Mouse (Mus musculus) right cerebral cortex, postnatal 10 days (tissue): Measurements from ENCODE around the gene Gimap7.

ENCODE experiments used
- DNase-seq, 2 experiments: peaks; one replicate each; pipeline ENCODE4 v3.0.0; 2021; ENCODE audit warnings: low spot score in 2 of 2

Gimap7 gene

GRCm38 (mm10) chr6:48692962-48693361 is 25.5 kb upstream of the Gimap7 start:
- no peak for DNase-seq

DNA sequence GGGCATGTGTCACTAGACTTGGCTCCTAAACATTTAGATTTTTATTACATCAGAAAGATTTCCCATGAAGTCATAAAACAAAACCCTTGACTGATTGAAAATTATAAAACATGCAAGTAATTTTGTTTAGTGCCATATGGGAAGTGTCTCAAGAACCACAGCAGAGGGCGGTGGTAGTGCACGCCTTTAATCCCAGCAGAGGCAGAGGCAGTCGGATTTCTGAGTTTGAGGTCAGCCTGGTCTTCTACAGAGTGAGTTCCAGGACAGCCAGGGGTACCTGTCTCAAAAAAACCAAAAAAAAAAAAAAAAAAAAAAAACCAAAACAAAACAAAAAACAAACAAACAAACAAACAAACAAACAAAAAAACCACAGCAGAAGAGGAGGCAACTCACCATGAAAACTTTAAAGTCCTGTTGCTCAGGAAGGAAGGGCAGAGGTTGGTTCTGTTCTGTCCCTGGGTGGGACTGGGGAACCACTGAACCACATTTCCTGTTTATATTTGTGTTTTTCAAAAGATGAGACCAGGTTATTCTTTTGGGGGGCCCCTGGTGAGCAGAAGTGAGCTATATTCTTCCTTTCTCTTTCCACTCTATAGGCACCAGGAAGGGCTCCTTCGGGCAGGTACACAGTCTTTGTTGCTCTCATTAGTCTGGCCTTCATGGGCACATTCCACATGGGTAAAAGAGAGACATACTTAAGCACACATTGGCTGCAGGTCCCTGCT is 21.4 kb upstream of the Gimap7 start:
- no peak for DNase-seq

DNA sequence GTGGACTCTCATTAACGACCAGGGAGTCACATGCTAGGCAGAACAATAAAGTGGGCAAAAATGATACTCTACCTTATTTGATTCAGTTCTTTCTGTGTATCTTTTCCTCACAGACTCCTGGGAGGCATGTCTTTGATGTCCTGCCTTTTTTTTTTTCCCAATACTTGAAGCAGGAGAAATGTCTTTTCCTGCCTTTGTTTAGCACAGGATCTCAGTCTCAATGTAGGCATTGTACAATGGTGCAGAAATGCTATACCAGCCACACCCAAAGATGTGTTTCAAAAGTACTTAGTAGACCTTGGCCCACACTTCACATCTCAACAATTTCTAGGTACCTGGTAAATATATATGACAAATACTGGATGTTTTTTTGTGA is 20.9 kb upstream of the Gimap7 start:
- no peak for DNase-seq

DNA sequence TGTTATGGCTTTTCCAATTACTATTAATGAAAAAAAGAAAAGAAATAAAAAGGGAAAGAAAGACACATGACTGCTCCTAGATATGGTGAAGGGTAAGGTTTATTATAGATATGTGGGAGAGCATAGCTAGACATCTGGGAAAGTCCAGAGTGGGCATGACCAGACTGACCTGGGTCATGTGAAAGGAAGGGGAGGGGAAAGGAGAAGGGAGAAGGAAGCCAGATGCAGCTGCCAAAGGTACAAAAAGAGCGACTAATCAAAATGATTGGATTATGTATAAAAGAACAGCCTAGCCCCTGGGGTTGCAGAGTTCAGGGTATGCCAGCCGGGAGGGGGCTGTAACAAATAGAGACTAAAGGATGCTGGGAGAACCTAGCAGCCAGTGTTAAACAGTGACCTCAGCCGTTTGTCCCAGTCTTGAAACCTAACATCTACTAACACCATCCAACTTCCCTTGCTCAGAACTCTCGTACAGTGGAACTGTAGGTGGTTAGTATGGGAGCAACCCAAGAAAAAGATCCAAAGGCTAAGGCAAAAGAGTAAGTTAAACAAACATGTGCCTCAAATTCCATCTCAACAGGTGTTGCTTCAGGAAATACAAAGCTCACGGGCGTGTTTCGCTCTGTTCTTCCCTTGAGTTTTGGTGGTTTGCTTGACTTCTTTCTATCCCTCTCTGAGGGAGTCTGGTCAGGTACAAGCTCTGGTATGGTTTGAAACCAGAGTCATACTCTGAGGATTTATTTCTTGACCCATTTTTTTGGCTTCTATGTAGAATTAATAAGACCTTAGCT is 20.2 kb upstream of the Gimap7 start:
- DNase-seq = no peak

DNA sequence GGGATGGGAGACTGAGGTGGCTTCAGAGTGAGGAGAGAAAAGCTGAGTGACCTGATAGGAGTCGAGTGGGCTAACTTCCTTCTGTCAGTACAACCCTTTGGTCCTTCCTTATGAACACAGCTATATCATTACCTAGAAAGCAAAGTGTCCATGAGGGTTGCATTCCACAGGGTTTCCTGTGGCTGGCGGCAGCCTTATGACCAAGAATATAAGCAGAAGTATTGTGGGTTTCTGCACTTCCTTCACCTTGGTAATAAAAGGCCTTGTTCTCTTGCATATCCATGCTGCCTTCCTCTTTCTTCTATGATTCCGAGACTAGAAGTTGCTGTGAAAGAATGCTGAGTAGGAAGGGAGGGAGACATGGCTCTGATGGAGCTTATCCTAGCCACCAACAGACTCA is 19.5 kb upstream of the Gimap7 start:
- no peak for DNase-seq

GRCm38 (mm10) chr6:48700251-48701075 is 18.0 kb upstream of the Gimap7 start:
- DNase-seq = no peak

GRCm38 (mm10) chr6:48702146-48702545 is 16.3 kb upstream of the Gimap7 start:
- no peak for DNase-seq

GRCm38 (mm10) chr6:48702601-48703000 is 15.8 kb upstream of the Gimap7 start:
- DNase-seq = no peak

- no peak for DNase-seq
These were observed 14.3 kb upstream of the Gimap7 start for GRCm38 (mm10) chr6:48704146-48704545.

- no peak for DNase-seq
These were observed 12.3 kb upstream of the Gimap7 start for GRCm38 (mm10) chr6:48706130-48706529.

DNA sequence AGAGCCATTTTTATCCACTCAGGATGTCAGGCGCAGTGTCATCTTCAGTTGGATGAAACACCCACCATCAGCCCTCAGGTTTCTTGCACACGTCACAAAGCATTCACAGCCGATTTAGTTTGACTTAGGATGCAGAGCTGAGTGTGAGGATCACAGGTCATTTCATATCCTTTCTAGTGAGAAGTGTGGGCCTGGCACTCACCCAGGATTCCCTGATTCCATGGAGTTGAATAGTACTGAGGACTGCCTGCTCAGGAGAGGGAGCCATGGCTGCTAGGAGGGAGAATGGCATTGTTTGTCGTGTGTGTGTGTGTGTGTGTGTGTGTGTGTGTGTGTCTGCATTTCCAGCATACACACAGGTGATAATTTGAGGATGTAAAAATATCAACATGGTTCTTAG is 1.9 kb downstream of the Gimap7 start:
- peak in 1 of 2 experiments; percentile 25 for DNase-seq

- DNase-seq = no peak
These were observed 5.0 kb downstream of the Gimap7 start for GRCm38 (mm10) chr6:48723468-48723867.

- DNase-seq = peak; percentile 31 to 44
These were observed 7.1 kb downstream of the Gimap7 start for GRCm38 (mm10) chr6:48725476-48725875.

DNA sequence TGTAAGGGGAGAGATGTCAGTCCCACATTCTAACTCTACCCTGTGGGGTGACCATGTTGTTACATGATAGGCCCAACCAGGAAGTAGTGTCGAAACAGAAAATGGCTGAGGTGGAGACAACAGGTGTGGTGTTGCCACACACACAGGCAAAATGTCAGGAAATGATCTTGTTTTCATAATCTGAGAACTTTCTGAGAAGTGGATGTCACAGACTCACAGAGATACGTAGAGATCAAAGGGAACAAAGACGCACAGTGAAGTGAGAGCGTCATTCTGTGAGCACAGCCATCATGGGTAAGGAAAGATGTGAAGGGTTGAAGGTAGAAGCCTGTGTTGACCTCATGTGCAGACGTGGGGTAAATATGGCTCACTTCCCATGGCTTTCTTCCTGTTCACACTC is 9.3 kb downstream of the Gimap7 start:
- no peak for DNase-seq

DNA sequence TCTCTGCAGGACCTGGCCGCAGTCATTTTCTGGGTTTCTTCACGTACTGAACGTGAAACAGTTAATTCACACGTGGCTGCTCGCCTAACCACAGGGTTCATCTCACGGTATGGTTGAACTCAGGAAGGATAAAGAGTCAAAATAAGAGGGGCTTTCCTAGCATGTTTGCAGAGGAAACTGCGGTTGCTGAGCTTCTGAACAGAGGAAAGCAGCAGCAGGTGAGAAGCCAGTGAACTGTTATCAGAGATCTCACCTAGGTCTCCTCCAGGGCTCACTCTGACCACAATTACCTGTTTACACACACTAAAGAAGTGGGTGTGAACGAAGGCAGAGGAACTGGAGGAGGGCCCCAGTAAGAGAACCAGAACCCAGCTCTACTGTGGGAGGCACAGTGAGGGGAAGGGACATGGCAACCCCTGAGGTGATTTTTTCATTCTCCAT is 14.5 kb downstream of the Gimap7 start:
- no peak for DNase-seq

DNA sequence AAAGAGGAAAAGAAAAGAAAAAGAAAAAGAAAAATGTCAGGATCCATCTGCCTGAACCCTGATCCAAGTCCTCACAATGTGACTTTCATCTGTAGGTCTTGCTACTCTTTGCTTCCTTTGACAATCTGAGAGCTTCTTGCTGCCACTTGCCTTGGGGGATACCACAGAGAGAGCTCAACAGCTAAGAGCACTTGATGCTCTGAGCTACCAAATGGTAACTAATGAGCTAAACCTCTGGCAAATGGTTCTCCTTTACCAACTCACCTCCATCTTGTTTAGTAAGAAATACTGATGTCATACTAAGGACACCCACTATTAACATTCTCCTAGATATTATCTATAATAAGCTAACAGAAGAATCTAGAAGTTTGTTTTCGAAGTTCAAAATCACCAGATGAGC is 15.2 kb downstream of the Gimap7 start:
- no peak for DNase-seq

- DNase-seq = no peak
These were observed 18.6 kb downstream of the Gimap7 start for GRCm38 (mm10) chr6:48737053-48737452.

- DNase-seq = no peak
These were observed 19.3 kb downstream of the Gimap7 start for GRCm38 (mm10) chr6:48737688-48738087.

DNA sequence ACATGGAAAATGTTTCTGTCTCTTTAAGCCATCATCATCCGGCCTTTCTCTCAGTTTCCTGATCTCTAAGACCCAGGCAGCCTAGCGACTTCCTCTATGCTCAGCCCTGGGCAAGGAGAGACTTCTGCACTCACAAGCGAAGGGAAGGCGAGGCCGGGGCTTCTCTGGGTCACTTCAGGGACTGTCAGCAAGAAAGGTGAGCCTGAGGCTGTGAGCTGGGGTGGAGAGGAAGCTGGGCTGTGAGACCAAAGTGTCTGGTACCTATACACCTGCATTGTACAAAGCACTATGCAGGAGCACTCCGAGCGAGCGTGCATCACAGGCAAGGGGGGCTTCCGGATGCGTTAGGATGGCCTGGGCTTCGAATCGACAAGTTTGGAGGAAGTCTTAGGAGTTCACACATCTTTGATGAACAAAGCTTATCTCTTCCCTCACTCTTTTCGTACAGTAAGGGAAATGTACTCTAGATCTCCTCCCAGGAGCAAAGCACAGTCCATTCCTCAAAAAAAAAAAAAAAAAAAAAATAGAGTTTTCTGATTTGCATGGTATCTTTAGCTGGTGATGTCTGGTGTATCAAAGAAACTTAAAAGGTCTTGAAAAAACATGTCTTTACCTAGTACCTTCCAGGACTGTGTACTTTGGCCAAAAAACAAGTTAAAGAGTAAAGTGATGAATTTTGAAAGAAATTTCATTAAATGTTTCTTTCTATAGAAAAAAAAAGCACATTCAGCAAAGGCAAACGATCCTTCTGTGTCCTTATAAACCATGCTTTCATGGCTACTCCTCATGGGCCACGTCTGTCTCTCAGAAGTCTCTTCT is 20.7 kb downstream of the Gimap7 start, which contains the start of gene Gimap1:
Gene Gimap1 (plus strand): TSS at position 94 of the 819 bp plus-strand sequence.
- no peak for DNase-seq

DNA sequence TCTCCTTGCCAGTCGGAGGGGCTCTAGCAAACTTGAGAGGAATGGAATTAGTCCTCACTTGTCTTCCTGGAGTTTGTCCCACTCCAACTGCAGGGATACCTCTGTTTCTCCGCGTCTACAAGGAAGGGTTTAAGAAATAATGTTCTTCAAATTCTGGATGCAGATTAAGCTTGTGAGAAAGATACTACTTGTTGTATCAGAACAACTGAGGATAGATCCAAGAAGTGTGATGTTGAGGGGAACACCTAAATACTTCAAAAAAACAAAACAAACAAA is 21.3 kb downstream of the Gimap7 start:
- no peak for DNase-seq

GRCm38 (mm10) chr6:48740501-48741169 is 22.2 kb downstream of the Gimap7 start:
- DNase-seq = no peak
